Mouse (Mus musculus) ES-Bruce4 (cell line): Measurements from ENCODE around the gene Plk2. TPM values are rescaled to one million over a fixed set of nuclear protein-coding genes. Genes with fewer than 3 reads are reported as not detected.

Experiments
- H3K27ac ChIP-seq: 2 replicates; pipeline ENCODE4 v1.5.1; 2012; ENCODE audit warnings: low read length, inconsistent platforms; ENCODE audit not compliant: insufficient read depth
- H3K27me3 ChIP-seq: 2 replicates; pipeline ENCODE4 v1.6.1; 2012; ENCODE audit warnings: mild to moderate bottlenecking, low read length, inconsistent platforms; ENCODE audit not compliant: control insufficient read depth, poor library complexity, insufficient read depth, severe bottlenecking
- H3K36me3 ChIP-seq: 2 replicates; pipeline ENCODE4 v1.6.1; 2012; ENCODE audit warnings: inconsistent platforms, mild to moderate bottlenecking, low read length, moderate library complexity; ENCODE audit not compliant: control insufficient read depth, poor library complexity, insufficient read depth, severe bottlenecking
- H3K4me1 ChIP-seq: one replicate; pipeline ENCODE4 v1.8.1; 2011; ENCODE audit warnings: low read length; ENCODE audit not compliant: control insufficient read depth, insufficient read depth
- H3K4me3 ChIP-seq: 2 replicates; pipeline ENCODE4 v1.5.1; 2011; ENCODE audit warnings: low read depth, mild to moderate bottlenecking, low read length
- H3K9ac ChIP-seq: 2 replicates; pipeline ENCODE4 v1.6.1; 2012; ENCODE audit warnings: low read depth, mild to moderate bottlenecking, inconsistent platforms; ENCODE audit not compliant: poor library complexity, severe bottlenecking
- H3K9me3 ChIP-seq: replicated peaks from 2 replicates; pipeline ENCODE4 v1.6.1; 2012; ENCODE audit warnings: mild to moderate bottlenecking, low read length, inconsistent platforms; ENCODE audit not compliant: control insufficient read depth, poor library complexity, insufficient read depth, severe bottlenecking
- CTCF ChIP-seq: IDR thresholded peaks from one replicate; pipeline ENCODE4 v1.8.1; 2011; ENCODE audit warnings: low read depth, low read length
- EP300 ChIP-seq: IDR thresholded peaks from 2 replicates; pipeline ENCODE4 v1.6.1; 2011; ENCODE audit warnings: low read depth, low read length; ENCODE audit not compliant: insufficient read depth
- POLR2A ChIP-seq: IDR thresholded peaks from one replicate; pipeline ENCODE4 v1.8.1; 2011; ENCODE audit warnings: low read length; ENCODE audit not compliant: insufficient read depth
- polyA plus RNA-seq: library from polyadenylated mRNA; stranded (reverse); fragments of >200 nt; gene quantifications from 2 replicates; pipeline ENCODE4 v1.2.4, GENCODE M21; 2011; ENCODE audit warnings: low read depth; ENCODE audit not compliant: missing spikeins, insufficient read depth, insufficient read length

Gene Plk2
- polyA plus RNA-seq, result 87.7 and 92.8 TPM in 2 replicates

DNA sequence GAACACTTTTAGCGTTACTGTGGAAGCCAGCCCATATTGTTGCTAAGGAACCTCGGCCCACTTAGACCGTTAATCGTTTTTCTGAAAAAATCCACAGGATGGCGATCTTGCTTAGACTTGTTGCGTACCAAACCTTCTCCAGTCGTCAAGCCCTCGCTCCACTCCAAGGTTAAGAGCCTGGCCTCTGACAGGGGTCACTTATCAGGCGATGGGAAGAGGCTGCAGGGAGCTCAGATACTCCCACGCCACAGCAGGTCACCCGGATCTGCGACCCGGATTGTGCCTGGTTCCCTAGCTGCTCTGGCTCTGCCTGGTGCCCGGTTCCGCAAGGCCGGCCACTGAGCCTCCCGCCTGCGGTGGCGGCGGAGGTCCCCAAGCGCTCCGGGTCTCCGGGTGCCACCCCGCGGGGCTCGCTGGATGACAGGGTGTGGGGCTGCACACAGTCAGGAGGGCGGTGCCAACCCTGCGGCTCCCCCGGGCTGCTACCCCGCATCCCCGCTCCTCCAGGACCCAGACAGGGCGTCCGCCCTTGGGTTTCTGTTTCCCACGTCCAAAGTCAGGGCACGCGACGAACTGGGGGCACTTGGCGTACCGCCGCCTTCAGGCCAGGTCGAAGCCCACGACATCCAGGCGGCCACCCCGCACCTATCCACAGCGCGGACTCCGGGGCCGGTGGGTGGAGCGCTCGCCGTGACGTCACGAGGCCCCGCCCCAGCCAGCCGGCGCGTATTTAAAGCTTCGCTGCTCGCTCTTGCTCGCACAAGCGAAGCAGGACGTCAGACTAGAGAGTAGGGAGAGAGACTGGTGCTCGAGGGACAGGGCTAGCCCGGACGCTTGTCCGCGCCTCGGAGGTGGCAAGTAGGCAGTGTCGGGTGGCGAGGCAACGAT lies at the start of gene Plk2:
TSS of gene Plk2 (plus strand) at position 756 of the 888 bp plus-strand sequence.
- no peaks in the 10 kb centered on the region for H3K4me1 ChIP-seq
- H3K27ac ChIP-seq, result no peak within 1 kb of the TSS
- H3K27me3 ChIP-seq, result peaks cover 3% of the 10 kb centered on the region; the same call in 1 of the 2 replicates

DNA sequence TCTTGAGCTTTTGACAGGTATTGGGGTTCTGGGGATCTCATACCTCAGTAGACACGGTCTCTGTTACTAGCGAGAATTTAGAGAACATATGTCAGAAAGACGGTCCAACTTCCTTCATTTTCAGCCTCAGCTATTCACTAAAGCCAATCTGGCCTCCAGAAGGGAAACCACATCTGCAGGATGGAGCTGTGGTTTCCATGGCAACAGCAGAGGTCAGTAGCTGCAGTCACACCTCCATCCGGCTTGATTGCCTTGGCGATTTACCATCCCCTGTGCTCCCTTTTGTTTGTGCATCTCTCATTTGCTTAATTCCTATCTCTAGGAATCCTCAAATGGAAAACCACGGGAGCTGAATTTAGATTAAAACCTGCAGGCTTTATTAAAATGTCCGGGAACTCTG lies 48.1 kb upstream of the Plk2 start:
- Histone ChIP-seq H3K9me3 (no peaks in the 10 kb centered on the region), H3K36me3 (no peaks in the 10 kb centered on the region), H3K27ac (no peak overlapping the region), H3K9ac (no peak overlapping the region), H3K4me1 (no peaks in the 10 kb centered on the region), H3K27me3 (no peaks in the 10 kb centered on the region; the same call in 1 of the 2 replicates), H3K4me3 (no peak overlapping the region)
- TF ChIP-seq POLR2A (no peak), EP300 (no peak), CTCF (no peak)

More for the DNA sequence above, at the start of gene Plk2:
- TF ChIP-seq EP300 (no peak), POLR2A (peak; percentile 76), CTCF (peak; percentile 15)
- H3K36me3 ChIP-seq, result peaks cover 37% of the 10 kb centered on the region
- H3K9me3 ChIP-seq, result peaks cover 7% of the 10 kb centered on the region
- peak within 1 kb of the TSS; percentile 68 for H3K4me3 ChIP-seq
- H3K9ac ChIP-seq, result peak within 1 kb of the TSS; percentile 87

DNA sequence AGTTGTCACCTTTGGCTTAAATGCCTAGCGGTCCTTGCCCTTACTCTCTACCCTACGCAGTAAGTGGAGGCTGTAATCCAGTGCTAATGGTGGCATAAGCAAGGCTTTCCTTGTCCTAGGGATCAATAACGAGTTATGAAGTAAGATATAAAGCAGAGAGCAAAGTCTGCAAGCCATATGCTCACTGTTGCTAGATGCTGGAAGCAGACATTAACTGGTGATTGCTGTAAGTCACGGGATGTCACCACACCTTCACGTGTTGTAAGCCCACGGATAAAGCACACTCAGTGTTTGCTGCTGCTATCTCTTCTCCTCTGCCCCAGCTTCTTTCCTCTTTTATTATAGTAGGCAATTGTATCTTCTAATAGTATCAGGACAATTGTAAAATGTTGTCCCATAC lies 43.8 kb upstream of the Plk2 start:
- Histone ChIP-seq H3K4me3 (no peak overlapping the region), H3K9ac (no peak overlapping the region), H3K4me1 (no peaks in the 10 kb centered on the region), H3K36me3 (no peaks in the 10 kb centered on the region), H3K27me3 (no peaks in the 10 kb centered on the region), H3K9me3 (no peaks in the 10 kb centered on the region), H3K27ac (no peak overlapping the region)
- TF ChIP-seq CTCF (no peak), POLR2A (no peak), EP300 (no peak)

DNA sequence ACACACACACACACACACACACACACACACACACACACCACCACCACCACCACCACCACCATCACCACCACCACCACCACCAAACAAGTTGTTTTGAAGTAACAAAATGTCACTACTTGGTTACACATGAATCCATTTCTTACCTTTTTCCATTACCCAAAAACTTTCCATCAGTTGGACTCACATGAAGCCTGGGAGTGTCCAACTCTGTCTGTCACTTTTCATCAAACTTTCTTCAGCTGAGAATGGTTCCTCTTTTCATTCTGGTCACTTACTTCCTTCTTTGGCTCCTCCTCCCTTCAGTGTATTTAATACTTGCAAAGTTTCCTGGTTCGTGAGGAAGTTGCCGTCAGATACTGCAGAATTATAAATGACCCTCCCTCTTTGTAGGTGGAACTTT lies 37.9 kb upstream of the Plk2 start, which contains the start of gene Gapt:
TSS of gene Gapt (minus strand) at position 259 of the 400 bp plus-strand sequence.
- H3K4me1 ChIP-seq, result no peaks in the 10 kb centered on the region
- no peak within 1 kb of the TSS for H3K27ac ChIP-seq
- H3K9me3 ChIP-seq, result no peaks in the 10 kb centered on the region
- no peak within 1 kb of the TSS for H3K4me3 ChIP-seq
- no peak for TF ChIP-seq POLR2A
- TF ChIP-seq EP300, result no peak
- TF ChIP-seq CTCF, result no peak
- no peak within 1 kb of the TSS for H3K9ac ChIP-seq
- no peaks in the 10 kb centered on the region for H3K27me3 ChIP-seq
- no peaks in the 10 kb centered on the region for H3K36me3 ChIP-seq

DNA sequence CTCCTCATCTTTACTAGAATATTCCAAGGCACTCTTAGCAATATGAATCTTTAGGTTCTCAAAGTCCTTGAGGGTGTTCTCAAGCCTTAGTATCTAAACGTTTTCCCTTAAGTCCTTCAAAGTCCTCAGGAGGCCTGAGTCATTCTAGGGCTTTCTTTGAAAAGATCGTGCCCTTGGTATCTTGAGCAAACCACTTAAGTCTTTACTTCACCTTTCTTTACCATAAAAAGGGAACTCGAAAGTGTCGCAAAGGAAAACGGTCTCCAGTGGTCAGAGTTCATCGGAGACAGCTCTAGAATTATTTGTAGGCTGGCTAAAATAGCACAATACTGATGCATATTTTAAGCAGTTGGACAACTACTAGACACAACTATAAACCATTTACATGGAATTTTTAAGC lies 31.1 kb upstream of the Plk2 start:
- TF ChIP-seq EP300, result no peak
- TF ChIP-seq CTCF, result no peak
- TF ChIP-seq POLR2A, result no peak
- Histone ChIP-seq H3K4me1 (no peaks in the 10 kb centered on the region), H3K4me3 (no peak overlapping the region), H3K9ac (no peak overlapping the region), H3K27ac (no peak overlapping the region), H3K27me3 (no peaks in the 10 kb centered on the region), H3K36me3 (no peaks in the 10 kb centered on the region), H3K9me3 (no peaks in the 10 kb centered on the region; the same call in 1 of the 2 replicates)

DNA sequence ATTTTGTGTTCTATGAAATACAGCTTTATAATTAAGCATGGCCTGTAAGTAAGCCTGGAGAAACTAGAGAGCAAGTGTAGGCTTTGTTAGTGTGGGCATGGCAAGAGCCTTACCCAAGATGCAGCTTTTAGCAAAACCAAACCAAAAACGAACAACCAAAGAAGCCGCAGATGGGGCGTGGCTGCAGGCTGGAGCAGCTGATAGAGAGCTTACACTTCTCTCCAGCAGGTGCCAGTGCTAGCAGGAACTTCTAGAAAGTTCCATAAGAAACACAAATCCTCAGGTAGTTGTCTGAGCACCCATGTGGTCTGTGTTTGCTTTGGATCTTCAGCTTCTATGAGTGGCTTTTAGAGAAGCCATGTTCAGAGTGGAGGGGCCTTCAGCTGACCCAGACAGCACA lies 28.4 kb upstream of the Plk2 start:
- H3K27me3 ChIP-seq, result no peaks in the 10 kb centered on the region
- no peaks in the 10 kb centered on the region for H3K36me3 ChIP-seq
- no peak for TF ChIP-seq EP300
- no peak for TF ChIP-seq CTCF
- no peak for TF ChIP-seq POLR2A
- H3K9me3 ChIP-seq, result no peaks in the 10 kb centered on the region; the same call in 1 of the 2 replicates
- no peak overlapping the region for H3K27ac ChIP-seq
- no peak overlapping the region for H3K4me3 ChIP-seq
- no peak overlapping the region for H3K9ac ChIP-seq
- no peaks in the 10 kb centered on the region for H3K4me1 ChIP-seq
